Mouse (Mus musculus) midbrain, embryonic 14.5 days (tissue): Measurements from ENCODE around the gene Mef2d. TPM values are rescaled to one million over a fixed set of nuclear protein-coding genes. Genes with fewer than 3 reads are reported as not detected.
A peak's percentile ranks its signal among the peaks of the same experiment; 100 is the strongest.

Experiments
- ATAC-seq: fragments of 200-750 bp; cut with Nextera tagmentation; 2 replicates; pipeline ENCODE4 v1.8.0; 2017; ENCODE audit warnings: moderate number of reproducible peaks, moderate library complexity; ENCODE audit not compliant: low FRiP score, low TSS enrichment
- DNase-seq: peaks from one replicate; pipeline ENCODE4 v3.0.0-alpha.2; 2015
- H3K27ac ChIP-seq: fragments of 300-500 bp; sonication (generic); replicated peaks from 2 replicates; pipeline ENCODE4 v1.5.1; 2014; ENCODE audit warnings: mild to moderate bottlenecking, low read depth, low read length, moderate library complexity
- H3K27me3 ChIP-seq: fragments of 300-500 bp; sonication (generic); 2 replicates; pipeline ENCODE4 v1.6.1; 2014; ENCODE audit warnings: low read length, control low read depth, mixed read lengths; ENCODE audit not compliant: control insufficient read depth, insufficient read depth
- H3K36me3 ChIP-seq: fragments of 300-500 bp; sonication (generic); 2 replicates; pipeline ENCODE4 v1.6.1; 2014; ENCODE audit warnings: low read length, control low read depth; ENCODE audit not compliant: control insufficient read depth, insufficient read depth
- H3K4me1 ChIP-seq: fragments of 300-500 bp; sonication (generic); 2 replicates; pipeline ENCODE4 v1.6.1; 2014; ENCODE audit warnings: mild to moderate bottlenecking, antibody characterized with exemption, low read length, control low read depth; ENCODE audit not compliant: control insufficient read depth, insufficient read depth
- H3K4me2 ChIP-seq: fragments of 300-500 bp; sonication (generic); 2 replicates; pipeline ENCODE4 v1.6.1; 2014; ENCODE audit warnings: mild to moderate bottlenecking, low read length, moderate library complexity
- H3K4me3 ChIP-seq: fragments of 300-500 bp; sonication (generic); replicated peaks from 2 replicates; pipeline ENCODE4 v1.5.1; 2014; ENCODE audit warnings: low read depth, low read length
- H3K9ac ChIP-seq: fragments of 300-500 bp; sonication (generic); replicated peaks from 2 replicates; pipeline ENCODE4 v1.6.1; 2014; ENCODE audit warnings: mild to moderate bottlenecking, low read length, moderate library complexity
- H3K9me3 ChIP-seq: fragments of 300-500 bp; sonication (generic); 2 replicates; pipeline ENCODE4 v1.6.1; 2016; ENCODE audit warnings: low read length, control low read depth, mixed read lengths; ENCODE audit not compliant: control insufficient read depth
- WGBS: fragments of 180-500 bp; shearing (Covaris S2); extraction: QIAGEN DNeasy Blood & Tissue Kit; methylation state at CpG from one replicate; pipeline ENCODE4 v1.1.7; 2014; 5-methylcytosine and 5-hydroxymethylcytosine counted together
- polyA plus RNA-seq: library from polyadenylated mRNA; unstranded; fragments of >200 nt; fragmentation: Nextera tagmentation; extraction: Ambion mirVana; gene quantifications from 2 replicates; pipeline ENCODE4 v1.2.1, GENCODE M21; 2014

The Mef2d gene
- polyA plus RNA-seq, 1 experiment from 2014 or later: 23.7 TPM

GRCm38 (mm10) chr3:88162811-88163210, 20.6 kb downstream of the Mef2d start:
- no peak for ATAC-seq
- no peaks in the 10 kb centered on the region for H3K4me1 ChIP-seq
- H3K9ac ChIP-seq: no peak overlapping the region
- WGBS: 73% methylated on average over 4 of the region's 4 CpGs
- no peak overlapping the region for H3K4me2 ChIP-seq
- no peak for DNase-seq
- H3K27me3 ChIP-seq: no peaks in the 10 kb centered on the region
- no peak overlapping the region for H3K27ac ChIP-seq
- no peak overlapping the region for H3K4me3 ChIP-seq
- no peaks in the 10 kb centered on the region for H3K9me3 ChIP-seq
- peaks cover 88% of the 10 kb centered on the region for H3K36me3 ChIP-seq

GRCm38 (mm10) chr3:88163847-88164246, 21.7 kb downstream of the Mef2d start:
- H3K9me3 ChIP-seq: no peaks in the 10 kb centered on the region
- H3K4me1 ChIP-seq: no peaks in the 10 kb centered on the region
- peaks cover 91% of the 10 kb centered on the region for H3K36me3 ChIP-seq
- ATAC-seq (no peak), DNase-seq (no peak)
- H3K4me3 ChIP-seq: no peak overlapping the region
- 71% methylated on average over 3 of the region's 3 CpGs for WGBS
- H3K4me2 ChIP-seq: no peak overlapping the region
- H3K27me3 ChIP-seq: no peaks in the 10 kb centered on the region
- H3K27ac ChIP-seq: no peak overlapping the region
- no peak overlapping the region for H3K9ac ChIP-seq

GRCm38 (mm10) chr3:88164263-88164662, 22.1 kb downstream of the Mef2d start:
- H3K27ac ChIP-seq: no peak overlapping the region
- 50% methylated on average over 3 of the region's 3 CpGs for WGBS
- H3K9me3 ChIP-seq: no peaks in the 10 kb centered on the region
- H3K27me3 ChIP-seq: no peaks in the 10 kb centered on the region
- no peak overlapping the region for H3K4me3 ChIP-seq
- no peak overlapping the region for H3K9ac ChIP-seq
- no peaks in the 10 kb centered on the region for H3K4me1 ChIP-seq
- DNase-seq (no peak), ATAC-seq (no peak)
- H3K4me2 ChIP-seq: no peak overlapping the region
- peaks cover 91% of the 10 kb centered on the region for H3K36me3 ChIP-seq

GRCm38 (mm10) chr3:88166056-88166455, 23.9 kb downstream of the Mef2d start:
- Histone ChIP-seq H3K27me3 (no peaks in the 10 kb centered on the region), H3K27ac (no peak overlapping the region), H3K9ac (no peak overlapping the region), H3K9me3 (no peaks in the 10 kb centered on the region), H3K4me3 (no peak overlapping the region), H3K4me2 (no peak overlapping the region), H3K4me1 (no peaks in the 10 kb centered on the region), H3K36me3 (peaks cover 91% of the 10 kb centered on the region)
- ATAC-seq (no peak), DNase-seq (no peak)
- WGBS: 94% methylated on average over 5 of the region's 5 CpGs

- H3K9ac ChIP-seq: no peak overlapping the region
- H3K27me3 ChIP-seq: no peaks in the 10 kb centered on the region
- no peak overlapping the region for H3K27ac ChIP-seq
- no peak overlapping the region for H3K4me3 ChIP-seq
- WGBS: 93% methylated on average over 5 of the region's 5 CpGs
- DNase-seq (no peak), ATAC-seq (no peak)
- no peaks in the 10 kb centered on the region for H3K9me3 ChIP-seq
- peaks cover 68% of the 10 kb centered on the region for H3K36me3 ChIP-seq
- no peak overlapping the region for H3K4me2 ChIP-seq
- H3K4me1 ChIP-seq: no peaks in the 10 kb centered on the region
Measured at GRCm38 (mm10) chr3:88170361-88170760, 28.2 kb downstream of the Mef2d start.

- Histone ChIP-seq H3K4me1 (peaks cover 4% of the 10 kb centered on the region; the same call in 1 of the 2 replicates), H3K36me3 (peaks cover 54% of the 10 kb centered on the region)
- 95% methylated on average over 3 of the region's 3 CpGs for WGBS
Measured at GRCm38 (mm10) chr3:88172440-88172839, 30.3 kb downstream of the Mef2d start.

GRCm38 (mm10) chr3:88173375-88173774, 31.2 kb downstream of the Mef2d start:
- Histone ChIP-seq H3K4me2 (no peak overlapping the region), H3K9ac (no peak overlapping the region), H3K4me3 (no peak overlapping the region), H3K9me3 (no peaks in the 10 kb centered on the region), H3K36me3 (peaks cover 45% of the 10 kb centered on the region), H3K27ac (no peak overlapping the region), H3K27me3 (no peaks in the 10 kb centered on the region), H3K4me1 (peaks cover 4% of the 10 kb centered on the region; the same call in 1 of the 2 replicates)
- DNase-seq (peak; percentile 76), ATAC-seq (no peak)
- WGBS: 46% methylated on average over 3 of the region's 3 CpGs

More at GRCm38 (mm10) chr3:88172440-88172839, 30.3 kb downstream of the Mef2d start:
- ATAC-seq: no peak
- H3K4me3 ChIP-seq: no peak overlapping the region
- no peak overlapping the region for H3K4me2 ChIP-seq
- H3K27me3 ChIP-seq: no peaks in the 10 kb centered on the region
- no peak overlapping the region for H3K27ac ChIP-seq
- no peak overlapping the region for H3K9ac ChIP-seq
- no peaks in the 10 kb centered on the region for H3K9me3 ChIP-seq
- DNase-seq: no peak

GRCm38 (mm10) chr3:88174894-88175293, 32.7 kb downstream of the Mef2d start:
- Histone ChIP-seq H3K4me2 (no peak overlapping the region), H3K4me3 (no peak overlapping the region), H3K36me3 (peaks cover 30% of the 10 kb centered on the region), H3K27me3 (no peaks in the 10 kb centered on the region), H3K9ac (no peak overlapping the region), H3K27ac (no peak overlapping the region), H3K9me3 (no peaks in the 10 kb centered on the region), H3K4me1 (peaks cover 4% of the 10 kb centered on the region; the same call in 1 of the 2 replicates)
- DNase-seq (no peak), ATAC-seq (no peak)
- 89% methylated on average over 2 of the region's 2 CpGs for WGBS

GRCm38 (mm10) chr3:88177106-88177505, 34.9 kb downstream of the Mef2d start:
- Histone ChIP-seq H3K9ac (peak overlapping the region; percentile 66; the same call in 1 of the 2 replicates), H3K27me3 (no peaks in the 10 kb centered on the region), H3K27ac (peak overlapping the region; percentile 98), H3K9me3 (no peaks in the 10 kb centered on the region), H3K36me3 (peaks cover 14% of the 10 kb centered on the region), H3K4me3 (peak overlapping the region; percentile 58), H3K4me1 (peaks cover 4% of the 10 kb centered on the region; the same call in 1 of the 2 replicates), H3K4me2 (peak overlapping the region; percentile 73)
- 73% methylated on average over 5 of the region's 5 CpGs for WGBS
- DNase-seq (no peak), ATAC-seq (no peak)
